Mouse (Mus musculus): ENCODE results near the gene Clhc1. TPM values are rescaled to one million over a fixed set of nuclear protein-coding genes. Genes with fewer than 3 reads are reported as not detected.

Clhc1 gene
- polyA plus RNA-seq, 1 experiment from 2014 or later = 0.07 TPM

DNA sequence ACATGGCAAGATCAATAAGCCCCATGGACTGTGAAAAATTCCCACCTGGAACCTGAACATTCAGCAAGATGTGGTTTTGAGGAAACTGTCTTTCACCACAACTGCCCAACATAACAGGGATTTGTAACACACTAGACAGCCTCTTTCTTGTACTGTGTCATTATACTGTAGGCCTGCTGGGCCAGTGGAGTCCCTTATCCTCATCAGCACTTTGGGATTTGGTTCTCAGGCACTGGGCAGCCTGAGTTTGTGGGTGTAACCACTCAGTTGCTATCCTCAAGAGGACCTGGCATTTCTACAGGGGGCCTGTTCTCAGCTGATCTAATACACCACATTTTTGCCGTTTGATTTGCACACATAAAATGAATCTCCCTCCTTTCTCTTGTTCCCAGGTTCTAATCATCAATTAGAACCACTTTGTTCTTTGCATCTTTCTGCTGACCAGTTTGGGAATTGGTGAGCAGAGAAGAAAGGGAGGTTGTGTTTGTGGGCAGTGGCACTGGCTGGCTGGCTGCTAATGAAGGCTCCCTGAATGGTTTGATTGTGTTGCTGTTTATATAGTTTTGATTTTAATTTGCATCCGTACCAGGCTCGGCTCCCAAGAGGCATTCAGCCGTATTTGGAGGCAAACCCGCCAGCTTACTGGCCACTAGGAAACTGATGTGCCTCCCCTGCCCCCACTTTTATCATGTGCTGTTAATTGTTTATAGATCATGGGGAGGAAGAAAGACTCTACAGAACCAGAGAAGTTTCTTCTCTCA is 74.5 kb downstream of the Clhc1 start:
- Histone ChIP-seq H3K9ac (ENCODE audit: low read depth, low read length) (no peak overlapping the region), H3K4me2 (no peak overlapping the region), H3K36me3 (ENCODE audit: control insufficient read depth, insufficient read depth, low read length) (no peaks in the 10 kb centered on the region), H3K9me3 (replicated peaks; ENCODE audit: control insufficient read depth, low read length) (no peaks in the 10 kb centered on the region), H3K4me3 (ENCODE audit: low read depth, low read length) (no peak overlapping the region), H3K4me1 (ENCODE audit: control insufficient read depth, insufficient read depth, low read length) (no peaks in the 10 kb centered on the region), H3K27ac (ENCODE audit: low read depth, low read length) (no peak overlapping the region), H3K27me3 (ENCODE audit: control insufficient read depth, insufficient read depth, low read length) (no peaks in the 10 kb centered on the region)
- no peak for ATAC-seq (replicated peaks; ENCODE audit: insufficient number of reproducible peaks, low FRiP score, low TSS enrichment)
- 82% methylated on average over 5 of the region's 5 CpGs for WGBS (ENCODE audit: insufficient replicate concordance)

GRCm38 (mm10) chr11:29623327-29623726 is 75.6 kb downstream of the Clhc1 start:
- Histone ChIP-seq H3K9me3 (replicated peaks; ENCODE audit: control insufficient read depth, low read length) (no peaks in the 10 kb centered on the region), H3K9ac (ENCODE audit: low read depth, low read length) (no peak overlapping the region), H3K4me3 (ENCODE audit: low read depth, low read length) (no peak overlapping the region), H3K27ac (ENCODE audit: low read depth, low read length) (no peak overlapping the region), H3K36me3 (ENCODE audit: control insufficient read depth, insufficient read depth, low read length) (no peaks in the 10 kb centered on the region), H3K4me2 (no peak overlapping the region), H3K4me1 (ENCODE audit: control insufficient read depth, insufficient read depth, low read length) (no peaks in the 10 kb centered on the region), H3K27me3 (ENCODE audit: control insufficient read depth, insufficient read depth, low read length) (no peaks in the 10 kb centered on the region)
- 83% methylated on average over 3 of the region's 3 CpGs for WGBS (ENCODE audit: insufficient replicate concordance)
- no peak for ATAC-seq (replicated peaks; ENCODE audit: insufficient number of reproducible peaks, low FRiP score, low TSS enrichment)

GRCm38 (mm10) chr11:29626541-29626940 is 78.8 kb downstream of the Clhc1 start:
- Histone ChIP-seq H3K4me1 (ENCODE audit: control insufficient read depth, insufficient read depth, low read length) (no peaks in the 10 kb centered on the region), H3K27me3 (ENCODE audit: control insufficient read depth, insufficient read depth, low read length) (no peaks in the 10 kb centered on the region), H3K9ac (ENCODE audit: low read depth, low read length) (no peak overlapping the region), H3K9me3 (replicated peaks; ENCODE audit: control insufficient read depth, low read length) (no peaks in the 10 kb centered on the region), H3K36me3 (ENCODE audit: control insufficient read depth, insufficient read depth, low read length) (no peaks in the 10 kb centered on the region), H3K27ac (ENCODE audit: low read depth, low read length) (peak overlapping the region; percentile 23; the same call in 1 of the 2 replicates), H3K4me2 (no peak overlapping the region), H3K4me3 (ENCODE audit: low read depth, low read length) (no peak overlapping the region)
- no peak for ATAC-seq (replicated peaks; ENCODE audit: insufficient number of reproducible peaks, low FRiP score, low TSS enrichment)
- 29% methylated on average over 5 of the region's 5 CpGs for WGBS (ENCODE audit: insufficient replicate concordance)

GRCm38 (mm10) chr11:29627706-29628105 is 80.0 kb downstream of the Clhc1 start:
- H3K4me3 ChIP-seq (ENCODE audit: low read depth, low read length) = no peak overlapping the region
- ATAC-seq (replicated peaks; ENCODE audit: insufficient number of reproducible peaks, low FRiP score, low TSS enrichment) = no peak
- no peak overlapping the region for H3K4me2 ChIP-seq
- 93% methylated on average over 3 of the region's 3 CpGs for WGBS (ENCODE audit: insufficient replicate concordance)
- no peaks in the 10 kb centered on the region for H3K27me3 ChIP-seq (ENCODE audit: control insufficient read depth, insufficient read depth, low read length)
- no peak overlapping the region for H3K9ac ChIP-seq (ENCODE audit: low read depth, low read length)
- no peaks in the 10 kb centered on the region for H3K9me3 ChIP-seq (replicated peaks; ENCODE audit: control insufficient read depth, low read length)
- H3K27ac ChIP-seq (ENCODE audit: low read depth, low read length) = no peak overlapping the region
- peaks cover 8% of the 10 kb centered on the region; the same call in 1 of the 2 replicates for H3K4me1 ChIP-seq (ENCODE audit: control insufficient read depth, insufficient read depth, low read length)
- no peaks in the 10 kb centered on the region for H3K36me3 ChIP-seq (ENCODE audit: control insufficient read depth, insufficient read depth, low read length)

Other genes with a start within 250 kb of the Clhc1 start
- 24.9 and 25.0 TPM in 2 replicates for gene Ccdc88a, start 174.3 kb upstream of the Clhc1 start, polyA plus RNA-seq (2014; fragmentation: Nextera tagmentation; extraction: Ambion mirVana)
- gene Prorsd1, start 32.9 kb upstream of the Clhc1 start, polyA plus RNA-seq (2014; fragmentation: Nextera tagmentation; extraction: Ambion mirVana) = 29.1 and 32.8 TPM in 2 replicates
- 32.3 and 33.5 TPM in 2 replicates for gene Mtif2, start 21.5 kb upstream of the Clhc1 start, polyA plus RNA-seq (2014; fragmentation: Nextera tagmentation; extraction: Ambion mirVana)
- 813 and 895 TPM in 2 replicates for gene Rps27a, start 159 bp downstream of the Clhc1 start, polyA plus RNA-seq (2014; fragmentation: Nextera tagmentation; extraction: Ambion mirVana)
- gene Rtn4, start 145.0 kb downstream of the Clhc1 start, polyA plus RNA-seq (2014; fragmentation: Nextera tagmentation; extraction: Ambion mirVana) = 48.5 and 54.2 TPM in 2 replicates

Data from heart, embryonic 11.5 days (tissue).